Mouse (Mus musculus) frontal cortex, adult (tissue): ENCODE measurements at regions not wholly inside any gene's neighbourhood (a gene's known extent, or its start where the extent isn't known, plus 50 kb on each side); places are given as distances from the start of the nearest gene placed in this dataset.

Experiments used
- ATAC-seq: cut with Nextera tagmentation; 2 replicates; pipeline ENCODE4 v1.9.2; 2017; ENCODE audit warnings: mild to moderate bottlenecking, moderate library complexity, mixed read lengths; ENCODE audit not compliant: low TSS enrichment

DNA sequence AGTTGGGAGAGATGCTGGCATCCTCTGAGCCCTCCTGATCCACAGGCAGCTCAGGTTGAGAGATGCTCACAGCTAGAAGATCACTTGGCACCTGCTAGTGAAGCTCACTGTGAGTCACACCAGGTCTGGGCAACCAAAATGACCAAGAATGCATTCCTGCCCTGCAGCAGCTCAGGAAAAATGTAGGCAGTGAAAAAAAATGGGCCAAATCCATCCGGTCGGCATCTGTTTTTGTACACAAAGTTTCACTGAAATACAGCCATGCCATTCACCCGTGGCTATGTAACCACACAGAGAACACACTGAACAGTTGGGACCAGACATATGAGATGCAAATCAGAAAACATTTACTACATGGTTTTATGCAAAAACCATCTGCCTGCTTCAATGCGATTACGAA, 135.1 kb downstream of the Tomm20 start:
- peak; percentile 68; the same call in 1 of the 2 replicates for ATAC-seq

DNA sequence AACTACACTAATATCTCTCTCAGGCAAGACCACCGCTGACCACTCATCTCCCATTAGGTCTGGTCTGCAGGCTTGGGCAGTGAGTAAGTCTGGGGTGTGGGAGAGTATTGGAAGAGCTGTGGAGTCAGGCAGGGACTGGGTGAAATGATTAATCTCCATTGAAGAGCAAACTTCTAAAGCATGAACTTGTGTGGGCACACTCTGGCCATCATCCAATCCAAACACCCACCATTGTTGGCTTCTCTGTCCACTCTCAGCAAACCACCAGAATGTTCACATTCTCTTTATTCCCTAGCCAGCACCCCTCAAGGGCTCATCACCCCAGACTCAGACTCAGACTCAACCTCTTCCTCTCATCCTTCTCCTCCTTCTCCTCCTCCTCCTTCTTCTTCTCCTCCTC, 136.3 kb downstream of the Tomm20 start:
- ATAC-seq = no peak

DNA sequence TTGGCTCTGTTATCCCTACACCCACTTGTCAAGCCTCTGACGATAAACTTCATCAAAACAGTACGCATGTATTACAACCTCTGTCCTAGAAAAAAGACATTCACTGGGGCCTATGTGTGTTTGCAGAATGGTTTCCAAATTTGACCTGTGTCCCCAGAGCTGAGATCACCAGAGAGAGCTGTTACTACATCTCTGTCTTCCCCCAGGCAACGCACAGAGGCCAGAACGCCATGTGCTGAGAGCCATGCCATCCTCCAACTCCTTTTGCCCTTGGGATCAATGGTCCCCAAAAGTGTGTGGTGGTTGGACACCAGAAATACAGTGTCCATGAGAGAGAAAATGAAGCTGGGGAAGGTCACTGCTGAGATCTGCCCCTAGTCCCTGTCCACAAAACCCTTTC, 137.1 kb downstream of the Tomm20 start:
- no peak for ATAC-seq

GRCm38 (mm10) chr8:126807171-126807768, 138.4 kb downstream of the Tomm20 start:
- ATAC-seq = no peak

- no peak for ATAC-seq
These were observed 139.1 kb downstream of the Tomm20 start for GRCm38 (mm10) chr8:126806591-126806990.

GRCm38 (mm10) chr8:126806181-126806560, 139.5 kb downstream of the Tomm20 start:
- ATAC-seq = no peak

GRCm38 (mm10) chr8:126805365-126806180, 140.1 kb downstream of the Tomm20 start:
- peak; percentile 22; the same call in 1 of the 2 replicates for ATAC-seq

DNA sequence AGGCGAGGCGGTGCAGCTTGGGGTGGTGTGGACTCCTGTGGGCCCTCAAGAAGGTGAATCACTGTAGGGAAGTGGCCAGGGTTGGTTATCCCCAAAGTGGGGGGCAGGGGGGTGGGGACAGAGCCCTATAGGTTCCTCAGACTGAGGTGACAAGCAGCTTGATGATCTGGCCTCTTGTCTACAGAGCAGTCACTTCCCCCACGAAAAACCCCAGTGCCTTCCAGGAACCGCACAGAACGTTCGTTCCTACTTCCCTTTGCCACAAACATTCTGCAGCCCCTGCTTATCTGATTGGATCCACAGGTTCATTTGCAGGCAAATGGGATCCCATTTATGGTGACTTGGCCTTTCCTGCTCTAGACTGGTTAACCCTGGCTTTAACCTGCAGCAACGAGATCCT, 141.5 kb downstream of the Tomm20 start:
- no peak for ATAC-seq

GRCm38 (mm10) chr8:126802641-126803040, 143.0 kb downstream of the Tomm20 start:
- ATAC-seq = no peak

- no peak for ATAC-seq
These were observed 144.7 kb downstream of the Tomm20 start for GRCm38 (mm10) chr8:126800976-126801375.

DNA sequence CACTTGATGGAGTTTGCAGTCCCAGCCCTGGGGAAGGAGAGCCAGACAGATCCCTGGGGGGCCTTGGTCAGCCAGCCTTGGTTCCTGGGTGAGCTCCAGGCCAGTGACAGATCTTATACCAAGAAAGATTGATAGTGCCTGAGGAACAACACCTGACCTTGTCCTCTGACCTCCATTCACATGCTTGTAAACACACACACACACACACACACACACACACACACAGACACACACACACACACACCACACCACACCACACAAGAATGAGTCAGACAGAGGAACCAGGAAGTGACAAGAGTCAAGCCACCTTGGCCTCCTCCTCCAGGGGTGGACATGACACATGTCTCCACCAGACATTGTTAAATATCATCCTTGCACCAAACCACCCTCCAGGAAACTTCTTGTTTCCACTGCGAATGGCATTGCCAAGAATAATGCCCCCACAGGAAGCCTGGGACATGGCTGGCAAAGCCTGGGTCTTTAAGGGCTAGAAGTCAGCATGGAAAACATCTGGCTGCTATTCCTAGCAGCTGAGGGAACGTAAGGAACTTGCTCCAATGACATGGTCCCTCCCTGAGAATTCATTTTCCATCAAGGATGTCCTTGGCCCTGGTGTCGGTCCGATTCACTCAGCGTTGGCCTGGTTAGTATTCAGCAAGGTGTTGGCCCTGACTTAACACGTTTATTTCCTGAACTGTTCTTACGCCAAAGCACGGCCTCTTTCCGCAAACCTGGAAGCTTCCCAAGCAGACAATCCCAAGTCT, 147.9 kb downstream of the Tomm20 start:
- no peak for ATAC-seq

- no peak for ATAC-seq
These were observed 152.0 kb downstream of the Tomm20 start for GRCm38 (mm10) chr8:126793657-126794056.

DNA sequence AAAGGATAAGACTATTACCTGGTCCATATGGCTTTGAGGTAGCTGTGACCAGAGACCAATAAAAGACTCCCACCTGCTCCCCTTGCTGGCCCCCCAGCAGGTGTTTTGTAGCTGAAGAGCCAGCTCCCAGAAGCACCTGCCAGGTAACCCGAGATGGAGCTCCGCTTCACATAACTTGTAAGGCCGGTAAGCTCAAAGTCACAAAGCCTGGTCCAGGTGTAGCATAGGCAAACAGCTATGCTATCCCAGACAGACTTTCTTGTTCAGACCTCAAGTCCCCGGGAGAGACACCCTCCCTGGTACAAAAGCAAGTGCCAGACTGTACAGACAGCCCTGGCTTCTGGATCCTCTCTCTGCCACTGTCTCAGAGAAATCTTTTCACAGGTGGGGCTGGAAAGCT, 154.6 kb downstream of the Tomm20 start:
- no peak for ATAC-seq

GRCm38 (mm10) chr8:126790214-126790613, 155.4 kb downstream of the Tomm20 start:
- ATAC-seq = no peak

DNA sequence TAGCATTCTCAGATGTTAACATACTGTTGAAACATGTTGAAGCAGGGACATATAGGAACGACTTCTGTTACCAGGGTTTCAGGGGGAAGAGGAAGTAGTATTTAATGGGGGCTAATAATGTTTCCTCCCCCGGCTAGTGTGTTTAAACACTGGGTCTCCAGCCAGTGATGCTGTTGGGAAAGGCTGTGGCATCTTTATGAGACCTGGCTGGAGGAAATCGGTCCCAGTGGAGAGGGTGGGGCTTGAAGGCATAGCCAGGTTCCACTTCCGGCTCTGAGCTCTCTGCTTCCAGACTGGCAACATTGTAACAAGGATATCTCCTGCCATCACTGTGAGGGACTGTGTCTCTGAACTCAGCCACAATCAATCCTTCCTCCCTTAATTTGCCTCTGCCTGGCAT, 156.6 kb downstream of the Tomm20 start:
- ATAC-seq = no peak

- ATAC-seq = no peak
These were observed 157.0 kb downstream of the Tomm20 start for GRCm38 (mm10) chr8:126788669-126789068.

GRCm38 (mm10) chr8:126787398-126787797, 158.2 kb downstream of the Tomm20 start:
- no peak for ATAC-seq

GRCm38 (mm10) chr8:126785211-126785610, 160.4 kb downstream of the Tomm20 start:
- no peak for ATAC-seq

GRCm38 (mm10) chr8:126784604-126785003, 161.0 kb downstream of the Tomm20 start:
- no peak for ATAC-seq

GRCm38 (mm10) chr8:126783703-126784440, 161.8 kb downstream of the Tomm20 start:
- ATAC-seq = no peak

DNA sequence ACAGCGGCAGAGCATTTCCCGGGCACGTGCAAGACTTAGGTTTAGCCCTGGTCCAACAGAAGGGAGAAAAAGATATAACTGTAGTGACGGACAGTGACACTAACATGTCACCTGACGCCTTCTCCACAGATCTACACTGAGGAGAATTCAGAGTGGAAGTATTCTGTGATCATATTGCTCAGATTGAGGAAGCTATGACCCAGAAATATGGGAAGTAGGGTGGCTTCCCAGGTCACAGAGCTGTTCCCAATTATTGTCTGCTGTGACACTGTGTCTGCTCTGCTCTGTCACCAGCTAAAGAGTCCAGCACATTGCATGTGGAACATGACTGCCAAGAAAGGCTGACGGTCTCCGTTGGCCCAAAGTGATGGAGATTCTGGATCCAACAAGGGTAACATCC, 167.0 kb downstream of the Tomm20 start:
- no peak for ATAC-seq

DNA sequence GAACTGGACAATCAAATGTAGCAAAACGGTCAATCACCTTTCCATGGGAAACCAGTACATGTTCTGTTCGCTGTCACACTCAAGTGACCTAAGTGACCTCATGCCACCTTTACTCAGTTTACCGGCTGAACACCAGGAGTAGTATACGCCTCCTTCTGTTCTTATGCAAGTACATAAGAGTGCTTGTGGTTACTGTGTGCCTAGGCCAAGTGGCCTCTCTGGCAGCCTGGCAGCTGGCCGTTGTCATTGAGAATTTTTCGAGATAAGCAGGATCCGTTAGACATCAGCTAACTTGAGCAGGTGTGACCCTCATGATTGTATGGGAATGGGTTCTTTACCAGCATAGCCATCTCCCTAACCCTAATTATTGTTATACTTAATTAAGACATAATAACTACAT, 167.5 kb downstream of the Tomm20 start:
- ATAC-seq = no peak
